Mouse (Mus musculus) testis, adult 2 months (tissue): ENCODE data around the gene Mrps17. TPM values are rescaled to one million over a fixed set of nuclear protein-coding genes. Genes with fewer than 3 reads are reported as not detected.
A peak's percentile ranks its signal among the peaks of the same experiment; 100 is the strongest.
"Not testable (repeated sequence)": the region's sequence is repeated elsewhere in the genome, so short reads cannot be mapped to it uniquely, and the experiment has no call there.

Experiments
- H3K27ac ChIP-seq: fragments of 200-500 bp; 2 replicates; pipeline ENCODE4 v1.5.1; 2012; ENCODE audit warnings: low read depth, low read length; ENCODE audit not compliant: control insufficient read depth, insufficient read depth
- H3K27me3 ChIP-seq: fragments of 200-500 bp; 2 replicates; pipeline ENCODE4 v1.6.1; 2012; ENCODE audit warnings: mild to moderate bottlenecking, low read length, moderate library complexity; ENCODE audit not compliant: control insufficient read depth, insufficient read depth
- H3K36me3 ChIP-seq: fragments of 200-500 bp; 2 replicates; pipeline ENCODE4 v1.6.1; 2012; ENCODE audit warnings: mild to moderate bottlenecking, low read length; ENCODE audit not compliant: control insufficient read depth, insufficient read depth
- H3K4me1 ChIP-seq: fragments of 200-500 bp; 2 replicates; pipeline ENCODE4 v1.6.1; 2012; ENCODE audit warnings: low read length; ENCODE audit not compliant: control insufficient read depth, insufficient read depth
- H3K4me3 ChIP-seq: fragments of 200-500 bp; 2 replicates; pipeline ENCODE4 v1.5.1; 2012; ENCODE audit warnings: low read depth, mild to moderate bottlenecking, low read length, moderate library complexity, mixed read lengths; ENCODE audit not compliant: control insufficient read depth
- CTCF ChIP-seq: fragments of 200-500 bp; IDR thresholded peaks from 2 replicates; pipeline ENCODE4 v1.5.1; 2012; ENCODE audit warnings: low read depth, mild to moderate bottlenecking, inconsistent platforms, low read length, moderate library complexity; ENCODE audit not compliant: control insufficient read depth, insufficient read depth, insufficient replicate concordance
- POLR2A ChIP-seq: fragments of 200-500 bp; IDR thresholded peaks from 2 replicates; pipeline ENCODE4 v1.6.1; 2012; ENCODE audit warnings: low read depth, mild to moderate bottlenecking, inconsistent platforms, low read length, moderate library complexity; ENCODE audit not compliant: control insufficient read depth
- polyA plus RNA-seq: library from polyadenylated mRNA; depleted of rRNA; stranded (reverse); fragments of >200 nt; gene quantifications from 2 replicates; pipeline ENCODE4 v1.2.3, GENCODE M21; 2012; rRNA removed

The Mrps17 gene
- 44.4 and 62.7 TPM in 2 replicates for polyA plus RNA-seq

DNA sequence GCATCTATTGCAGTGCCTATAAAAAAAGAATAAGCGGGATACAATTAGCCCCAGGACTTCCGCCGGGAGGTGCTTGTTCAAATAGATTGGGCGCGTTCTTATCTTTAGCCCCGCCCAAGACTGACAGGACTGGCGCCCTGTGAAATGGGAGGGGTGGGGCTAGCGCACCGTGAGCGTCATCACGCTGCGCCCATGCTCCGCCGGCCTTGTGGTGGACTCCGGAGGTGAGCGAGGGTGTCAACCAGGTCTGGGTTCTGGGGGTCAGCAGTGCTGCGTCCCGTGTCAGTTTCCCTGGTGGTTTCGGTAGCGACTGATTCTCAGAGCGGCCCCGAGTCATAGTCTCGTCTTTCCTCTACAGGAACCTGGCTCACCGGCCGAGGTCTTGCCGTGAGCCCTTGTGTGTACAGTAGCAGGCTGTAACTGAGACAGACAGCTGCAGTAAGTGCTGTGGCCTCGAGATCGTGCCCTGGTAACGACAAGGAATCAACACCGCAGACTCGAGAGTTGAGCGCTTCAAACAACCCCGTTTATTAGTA is at the start of gene Mrps17:
Gene Mrps17 (plus strand): TSS at position 172 of the 536 bp plus-strand sequence.
- TF ChIP-seq POLR2A = peak; percentile 95
- no peak for TF ChIP-seq CTCF
- peak within 1 kb of the TSS; percentile 73 for H3K27ac ChIP-seq
- no peaks in the 10 kb centered on the region for H3K27me3 ChIP-seq
- no peaks in the 10 kb centered on the region for H3K4me1 ChIP-seq
- H3K36me3 ChIP-seq = peaks cover 1% of the 10 kb centered on the region; the same call in 1 of the 2 replicates
- peak within 1 kb of the TSS; percentile 93 for H3K4me3 ChIP-seq

DNA sequence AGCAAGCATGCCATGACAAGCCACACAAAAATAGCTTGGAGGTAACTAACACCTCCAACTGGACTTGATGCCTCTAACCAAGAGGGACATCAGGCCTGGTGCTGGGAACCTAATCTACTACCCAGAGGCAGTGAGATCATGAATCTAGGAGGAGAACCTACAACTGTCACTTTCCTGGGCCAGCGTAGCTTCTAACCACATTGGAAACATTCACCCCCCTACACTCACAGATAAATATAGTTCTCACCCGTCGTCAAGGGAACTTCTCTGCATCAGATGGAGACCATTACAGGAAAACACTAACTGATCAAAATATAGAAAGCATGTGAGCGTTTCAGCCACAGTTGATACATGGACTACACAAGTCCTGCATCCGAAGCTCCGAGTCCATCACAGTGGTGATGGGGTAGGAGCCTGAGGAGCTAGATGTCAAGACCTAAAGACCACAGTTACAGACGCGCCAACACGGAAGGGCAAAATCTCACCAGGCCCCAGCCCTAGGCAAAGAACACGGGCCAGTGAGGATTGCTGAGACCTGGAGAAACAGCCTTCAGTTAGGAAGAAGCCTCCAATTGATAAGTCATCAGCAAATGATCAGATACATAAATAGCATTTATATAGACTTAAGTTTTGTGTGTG is 48.9 kb upstream of the Mrps17 start:
- no peaks in the 10 kb centered on the region for H3K36me3 ChIP-seq
- peaks cover 5% of the 10 kb centered on the region for H3K4me1 ChIP-seq
- H3K4me3 ChIP-seq = no peak overlapping the region
- no peak overlapping the region for H3K27ac ChIP-seq
- H3K27me3 ChIP-seq = no peaks in the 10 kb centered on the region
- TF ChIP-seq POLR2A (no peak), CTCF (no peak)

- H3K4me1 ChIP-seq = peaks cover 5% of the 10 kb centered on the region
- no peak overlapping the region for H3K27ac ChIP-seq
- no peak overlapping the region for H3K4me3 ChIP-seq
- no peaks in the 10 kb centered on the region for H3K36me3 ChIP-seq
- TF ChIP-seq CTCF (no peak), POLR2A (no peak)
- no peaks in the 10 kb centered on the region for H3K27me3 ChIP-seq
These were observed 47.4 kb upstream of the Mrps17 start for GRCm38 (mm10) chr5:129667851-129668250.

GRCm38 (mm10) chr5:129669453-129670035 is 45.8 kb upstream of the Mrps17 start:
- H3K36me3 ChIP-seq = no peaks in the 10 kb centered on the region
- peak overlapping the region; percentile 99 for H3K4me3 ChIP-seq
- H3K27me3 ChIP-seq = no peaks in the 10 kb centered on the region
- peaks cover 5% of the 10 kb centered on the region for H3K4me1 ChIP-seq
- H3K27ac ChIP-seq = peak overlapping the region; percentile 57
- TF ChIP-seq CTCF = no peak
- TF ChIP-seq POLR2A = no peak

DNA sequence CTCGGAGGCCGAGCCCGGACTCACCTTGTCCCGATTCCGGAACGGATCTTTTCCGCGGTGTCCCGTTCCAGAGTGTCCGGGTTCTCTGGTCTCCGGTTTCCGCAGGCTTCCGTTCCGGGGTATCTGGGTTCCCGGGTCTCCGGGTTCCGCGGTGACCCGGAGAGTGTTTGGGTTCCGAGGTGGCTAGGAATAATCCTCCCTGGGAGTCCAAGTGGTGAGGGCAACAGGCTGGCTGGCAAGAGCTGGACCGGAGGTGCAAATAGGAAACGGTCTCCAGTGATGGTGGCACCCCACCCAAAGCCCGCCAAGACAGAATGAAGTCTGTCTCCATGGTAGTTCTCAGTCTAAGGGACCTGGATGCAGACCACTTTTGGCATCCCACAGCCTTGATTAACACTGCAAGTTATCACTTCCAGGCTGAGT is 45.2 kb upstream of the Mrps17 start, which contains the start of gene Zfp11:
Gene Zfp11 (minus strand): TSS at position 64 of the 423 bp plus-strand sequence.
- Histone ChIP-seq H3K4me1 (peaks cover 5% of the 10 kb centered on the region), H3K4me3 (peak within 1 kb of the TSS; percentile 99), H3K36me3 (no peaks in the 10 kb centered on the region), H3K27ac (peak within 1 kb of the TSS; percentile 61), H3K27me3 (no peaks in the 10 kb centered on the region)
- TF ChIP-seq CTCF (no peak), POLR2A (peak; percentile 86)

DNA sequence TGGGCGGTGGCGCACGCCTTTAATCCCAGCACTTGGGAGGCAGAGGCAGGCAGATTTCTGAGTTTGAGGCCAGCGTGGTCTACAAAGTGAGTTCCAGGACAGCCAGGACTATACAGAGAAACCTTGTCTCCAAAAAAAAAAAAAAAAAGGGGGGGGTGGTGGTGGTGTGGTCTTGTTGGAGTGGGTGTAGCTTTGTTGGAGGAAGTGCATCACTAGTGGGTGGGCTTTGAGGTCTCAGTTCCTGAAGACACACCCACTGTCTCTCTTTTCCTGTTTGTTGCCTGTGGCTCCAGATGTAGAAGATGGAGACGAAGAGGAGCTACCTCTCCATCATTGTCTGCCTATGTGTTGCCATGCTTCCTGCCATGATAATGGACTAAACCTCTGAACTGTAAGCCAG is 30.2 kb upstream of the Mrps17 start:
- not testable (repeated sequence) for H3K27ac ChIP-seq, H3K27me3 ChIP-seq, H3K36me3 ChIP-seq, H3K4me1 ChIP-seq, H3K4me3 ChIP-seq

DNA sequence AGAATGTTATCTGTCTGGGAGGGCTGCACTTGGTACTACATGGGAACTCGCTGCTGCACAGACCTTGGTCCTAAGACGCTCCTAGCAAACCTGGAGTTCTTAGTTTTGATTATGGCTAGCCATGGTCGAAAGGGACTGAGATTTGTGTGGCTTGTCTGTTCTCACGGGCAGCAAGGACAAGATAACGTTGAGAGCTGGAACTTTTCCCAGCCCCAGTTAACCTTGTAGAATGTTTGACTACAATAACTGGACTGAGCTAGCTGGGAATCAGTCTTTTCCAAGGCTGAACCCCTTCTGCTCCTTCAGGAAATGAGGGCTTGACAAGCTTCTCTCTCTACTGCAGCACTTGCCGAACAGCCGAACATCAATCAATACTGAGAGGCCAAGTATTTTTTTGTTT is 27.7 kb upstream of the Mrps17 start:
- Histone ChIP-seq H3K27me3 (no peaks in the 10 kb centered on the region), H3K4me3 (no peak overlapping the region), H3K36me3 (no peaks in the 10 kb centered on the region), H3K4me1 (no peaks in the 10 kb centered on the region), H3K27ac (no peak overlapping the region)
- TF ChIP-seq CTCF (no peak), POLR2A (no peak)

GRCm38 (mm10) chr5:129690528-129690927 is 24.8 kb upstream of the Mrps17 start:
- Histone ChIP-seq H3K36me3 (no peaks in the 10 kb centered on the region), H3K27ac (no peak overlapping the region), H3K27me3 (no peaks in the 10 kb centered on the region), H3K4me1 (no peaks in the 10 kb centered on the region), H3K4me3 (no peak overlapping the region)
- no peak for TF ChIP-seq POLR2A
- no peak for TF ChIP-seq CTCF
